In genomic region chr17:17909636-17910421, GRCm38 (mm10) we compare ENCODE assay signal across 7 mouse cellular contexts. TPM values are rescaled to one million over a fixed set of nuclear protein-coding genes. Genes with fewer than 3 reads are reported as not detected.
DNase-seq lines count a peak whose midpoint lies in the region; ATAC-seq and TF ChIP-seq lines count a peak whose summit lies in the region.

No protein-coding gene starts in this region.

- WGBS in heart, embryonic 11.5 days (ENCODE audit: insufficient replicate concordance) = 14% methylated on average over 51 of the region's 51 CpGs
- 17% methylated on average over 51 of the region's 51 CpGs for WGBS in kidney, embryonic 14.5 days
- WGBS in limb, embryonic 13.5 days = 16% methylated on average over 51 of the region's 51 CpGs
- WGBS in midbrain, embryonic 14.5 days = 17% methylated on average over 51 of the region's 51 CpGs
- WGBS in small intestine, adult 2 months = 17% methylated on average over 51 of the region's 51 CpGs

- DNase-seq in brain, adult 2 months (ENCODE audit: low read depth, low spot score) = peak; percentile 98
- DNase-seq in fat pad, adult 2 months (ENCODE audit: extremely low read depth, low read depth, low spot score) = peak; percentile 3
- peak; percentile 93 for DNase-seq in midbrain, embryonic 14.5 days

- peak; percentile 97 for ATAC-seq in heart, embryonic 11.5 days (replicated peaks; ENCODE audit: insufficient number of reproducible peaks, low FRiP score, low TSS enrichment)
- peak; percentile 100 for ATAC-seq in kidney, embryonic 14.5 days (ENCODE audit: low FRiP score, low TSS enrichment)
- peak; percentile 99 for ATAC-seq in limb, embryonic 13.5 days (ENCODE audit: low FRiP score, low read depth)
- ATAC-seq in midbrain, embryonic 14.5 days (ENCODE audit: low FRiP score, low TSS enrichment) = peak; percentile 98

- peak overlapping the region; percentile 70 for H3K4me2 ChIP-seq in heart, embryonic 11.5 days
- peak overlapping the region; percentile 69 for H3K4me2 ChIP-seq in kidney, embryonic 14.5 days (replicated peaks; ENCODE audit: low read depth, low read length)
- H3K4me2 ChIP-seq in limb, embryonic 13.5 days (replicated peaks) = peak overlapping the region; percentile 70
- peak overlapping the region; percentile 65 for H3K4me2 ChIP-seq in midbrain, embryonic 14.5 days (ENCODE audit: low read length)

- no peak overlapping the region for H3K27ac ChIP-seq in heart, embryonic 11.5 days (ENCODE audit: low read depth, low read length)
- H3K27ac ChIP-seq in kidney, embryonic 14.5 days (ENCODE audit: low read depth, low read length) = no peak overlapping the region
- H3K27ac ChIP-seq in limb, embryonic 13.5 days = peak overlapping the region; percentile 61; the same call in 1 of the 2 replicates
- peak overlapping the region; percentile 78 for H3K27ac ChIP-seq in midbrain, embryonic 14.5 days (replicated peaks; ENCODE audit: low read depth, low read length)
- peak overlapping the region; percentile 46; the same call in 1 of the 2 replicates for H3K27ac ChIP-seq in small intestine, adult 2 months (ENCODE audit: insufficient read depth, low read depth, low read length)

- H3K9me3 ChIP-seq in heart, embryonic 11.5 days (replicated peaks; ENCODE audit: control insufficient read depth, low read length) = peaks cover 3% of the 10 kb centered on the region; the same call in 1 of the 2 replicates
- H3K9me3 ChIP-seq in kidney, embryonic 14.5 days (ENCODE audit: control insufficient read depth, low read length) = no peaks in the 10 kb centered on the region
- no peaks in the 10 kb centered on the region for H3K9me3 ChIP-seq in limb, embryonic 13.5 days
- no peaks in the 10 kb centered on the region for H3K9me3 ChIP-seq in midbrain, embryonic 14.5 days (ENCODE audit: control insufficient read depth, low read length)

- H3K27me3 ChIP-seq in heart, embryonic 11.5 days (ENCODE audit: control insufficient read depth, insufficient read depth, low read length) = no peaks in the 10 kb centered on the region
- H3K27me3 ChIP-seq in kidney, embryonic 14.5 days (ENCODE audit: control insufficient read depth, insufficient read depth, low read length) = no peaks in the 10 kb centered on the region
- no peaks in the 10 kb centered on the region for H3K27me3 ChIP-seq in limb, embryonic 13.5 days
- no peaks in the 10 kb centered on the region for H3K27me3 ChIP-seq in midbrain, embryonic 14.5 days (ENCODE audit: control insufficient read depth, insufficient read depth, low read length)
- no peaks in the 10 kb centered on the region for H3K27me3 ChIP-seq in small intestine, adult 2 months (ENCODE audit: control insufficient read depth, insufficient read depth, low read length)

- no peak; the same call in 1 of the 2 replicates for TF ChIP-seq POLR2A in small intestine, adult 2 months (IDR thresholded peaks at IDR 0.05; ENCODE audit: low read depth, low read length)

- peak overlapping the region; percentile 73 for H3K9ac ChIP-seq in heart, embryonic 11.5 days (ENCODE audit: low read depth, low read length)
- peak overlapping the region; percentile 57 for H3K9ac ChIP-seq in kidney, embryonic 14.5 days (ENCODE audit: low read depth, low read length)
- H3K9ac ChIP-seq in limb, embryonic 13.5 days = peak overlapping the region; percentile 70
- H3K9ac ChIP-seq in midbrain, embryonic 14.5 days (replicated peaks; ENCODE audit: low read length) = peak overlapping the region; percentile 71

- TF ChIP-seq CTCF in small intestine, adult 2 months (IDR thresholded peaks at IDR 0.05; ENCODE audit: extremely low read depth, insufficient read length, insufficient replicate concordance, low read depth, low read length) = no peak

- H3K4me1 ChIP-seq in heart, embryonic 11.5 days (ENCODE audit: control insufficient read depth, insufficient read depth, low read length) = no peaks in the 10 kb centered on the region
- H3K4me1 ChIP-seq in kidney, embryonic 14.5 days (ENCODE audit: control insufficient read depth, insufficient read depth, low read length) = no peaks in the 10 kb centered on the region
- no peaks in the 10 kb centered on the region for H3K4me1 ChIP-seq in limb, embryonic 13.5 days
- no peaks in the 10 kb centered on the region for H3K4me1 ChIP-seq in midbrain, embryonic 14.5 days (ENCODE audit: control insufficient read depth, insufficient read depth, low read length)
- no peaks in the 10 kb centered on the region for H3K4me1 ChIP-seq in small intestine, adult 2 months (ENCODE audit: control insufficient read depth, insufficient read depth, insufficient read length, low read length)

- no peaks in the 10 kb centered on the region for H3K36me3 ChIP-seq in heart, embryonic 11.5 days (ENCODE audit: control insufficient read depth, insufficient read depth, low read length)
- H3K36me3 ChIP-seq in kidney, embryonic 14.5 days (ENCODE audit: control insufficient read depth, insufficient read depth, low read length) = no peaks in the 10 kb centered on the region
- no peaks in the 10 kb centered on the region for H3K36me3 ChIP-seq in limb, embryonic 13.5 days
- H3K36me3 ChIP-seq in midbrain, embryonic 14.5 days (ENCODE audit: control insufficient read depth, insufficient read depth, low read length) = no peaks in the 10 kb centered on the region
- no peaks in the 10 kb centered on the region for H3K36me3 ChIP-seq in small intestine, adult 2 months (ENCODE audit: control insufficient read depth, insufficient read depth, low read length)

- H3K4me3 ChIP-seq in heart, embryonic 11.5 days (ENCODE audit: low read depth, low read length) = peak overlapping the region; percentile 48
- H3K4me3 ChIP-seq in kidney, embryonic 14.5 days (ENCODE audit: low read length) = peak overlapping the region; percentile 50
- peak overlapping the region; percentile 52 for H3K4me3 ChIP-seq in limb, embryonic 13.5 days
- H3K4me3 ChIP-seq in midbrain, embryonic 14.5 days (replicated peaks; ENCODE audit: low read depth, low read length) = peak overlapping the region; percentile 49
- peak overlapping the region; percentile 71 for H3K4me3 ChIP-seq in small intestine, adult 2 months (ENCODE audit: low read depth, low read length)

RNA-seq across cellular contexts. Expression of gene Fpr3, which starts 22.2 kb away (rescaled TPM):
- polyA plus RNA-seq in heart, embryonic 11.5 days (2014; fragmentation: Nextera tagmentation; extraction: Ambion mirVana) = not detected in 2 replicates
- not detected in 2 replicates for polyA plus RNA-seq in kidney, embryonic 14.5 days (2014; fragmentation: Nextera tagmentation; extraction: Ambion mirVana)
- not detected in 2 replicates for polyA plus RNA-seq in limb, embryonic 13.5 days (2015; fragmentation: Nextera tagmentation; extraction: Ambion mirVana)
- polyA plus RNA-seq in midbrain, embryonic 14.5 days (2014; fragmentation: Nextera tagmentation; extraction: Ambion mirVana) = not detected in 2 replicates
- not detected in 2 replicates for polyA plus RNA-seq in small intestine, adult 2 months (2012; rRNA removed)

RNA-seq across cellular contexts. Expression of gene Fpr2, which starts 22.2 kb away (rescaled TPM):
- not detected in 2 replicates for polyA plus RNA-seq in heart, embryonic 11.5 days (2014; fragmentation: Nextera tagmentation; extraction: Ambion mirVana)
- polyA plus RNA-seq in kidney, embryonic 14.5 days (2014; fragmentation: Nextera tagmentation; extraction: Ambion mirVana) = 0.23 and 0.34 TPM in 2 replicates
- polyA plus RNA-seq in limb, embryonic 13.5 days (2015; fragmentation: Nextera tagmentation; extraction: Ambion mirVana) = not detected in 2 replicates
- polyA plus RNA-seq in midbrain, embryonic 14.5 days (2014; fragmentation: Nextera tagmentation; extraction: Ambion mirVana) = not detected in 2 replicates
- polyA plus RNA-seq in small intestine, adult 2 months (2012; rRNA removed) = 0.19 TPM in 1 of 2 replicates, not detected in the other

RNA-seq across cellular contexts. Expression of gene Fpr1, which starts 26.1 kb away (rescaled TPM):
- not detected in 2 replicates for polyA plus RNA-seq in heart, embryonic 11.5 days (2014; fragmentation: Nextera tagmentation; extraction: Ambion mirVana)
- 0.16 TPM in 1 of 2 replicates, not detected in the other for polyA plus RNA-seq in kidney, embryonic 14.5 days (2014; fragmentation: Nextera tagmentation; extraction: Ambion mirVana)
- polyA plus RNA-seq in limb, embryonic 13.5 days (2015; fragmentation: Nextera tagmentation; extraction: Ambion mirVana) = not detected in 2 replicates
- polyA plus RNA-seq in midbrain, embryonic 14.5 days (2014; fragmentation: Nextera tagmentation; extraction: Ambion mirVana) = not detected in 2 replicates
- 0.09 and 0.11 TPM in 2 replicates for polyA plus RNA-seq in small intestine, adult 2 months (2012; rRNA removed)

RNA-seq across cellular contexts. Expression of gene Has1, which starts 54.8 kb away (rescaled TPM):
- 0.93 and 2.0 TPM in 2 replicates for polyA plus RNA-seq in heart, embryonic 11.5 days (2014; fragmentation: Nextera tagmentation; extraction: Ambion mirVana)
- 1.1 and 1.6 TPM in 2 replicates for polyA plus RNA-seq in kidney, embryonic 14.5 days (2014; fragmentation: Nextera tagmentation; extraction: Ambion mirVana)
- polyA plus RNA-seq in limb, embryonic 13.5 days (2015; fragmentation: Nextera tagmentation; extraction: Ambion mirVana) = 1.5 and 1.7 TPM in 2 replicates
- 0.78 and 1.2 TPM in 2 replicates for polyA plus RNA-seq in midbrain, embryonic 14.5 days (2014; fragmentation: Nextera tagmentation; extraction: Ambion mirVana)
- 0.16 and 0.29 TPM in 2 replicates for polyA plus RNA-seq in small intestine, adult 2 months (2012; rRNA removed)

Comparison
In these comparisons a context has a peak if more than half of its experiments do, and no peak if none do; other contexts are left out.
1. DNase-seq: peak in every context shown above with its lines; median percentile 98 in brain, adult 2 months; 93 in midbrain, embryonic 14.5 days; 3 in fat pad, adult 2 months.
2. H3K27ac ChIP-seq: peak in limb, embryonic 13.5 days (single experiment), midbrain, embryonic 14.5 days (single experiment) and small intestine, adult 2 months (single experiment); none in heart, embryonic 11.5 days (single experiment) and kidney, embryonic 14.5 days (single experiment).
3. Peak in every context shown above with its lines, with median percentiles within 50 percentile points of each other: ATAC-seq, H3K4me2 ChIP-seq, H3K4me3 ChIP-seq and H3K9ac ChIP-seq.